Mouse (Mus musculus) activated CD4-positive, CD25-positive, alpha-beta regulatory T cell (primary cell): ENCODE results near the gene Olfr346. TPM values are rescaled to one million over a fixed set of nuclear protein-coding genes. Genes with fewer than 3 reads are reported as not detected.

Experiments used
- polyA plus RNA-seq, 2 experiments: library from polyadenylated mRNA; unstranded; fragments of 100-300 nt; shearing (Covaris generic); gene quantifications; one replicate each; pipeline ENCODE4 v1.2.1; 2017

Gene Olfr346
- under 1 TPM; 0.07 to 0.16 TPM for polyA plus RNA-seq

GRCm38 (mm10) chr2:36685488-36685887 is at the start of gene Olfr346:
Olfr346 (plus strand) TSS chr2:36685788.

GRCm38 (mm10) chr2:36639741-36640140 is 45.8 kb upstream of the Olfr346 start, which contains the start of gene Olfr345:
Olfr345 (plus strand) TSS chr2:36640041.

GRCm38 (mm10) chr2:36731602-36732001 is 46.0 kb downstream of the Olfr346 start, which contains the start of gene Olfr347:
Olfr347 (plus strand) TSS chr2:36731902.

Other genes starting within 250 kb of the Olfr346 start
- not detected for gene Olfr340, start 233.2 kb upstream of the Olfr346 start, polyA plus RNA-seq
- under 1 TPM; 0.07 to 0.12 TPM for gene Olfr341, start 203.3 kb upstream of the Olfr346 start, polyA plus RNA-seq
- gene Olfr342, start 160.8 kb upstream of the Olfr346 start, polyA plus RNA-seq, result not detected
- under 1 TPM in 1 of 2 experiments, not detected in 1; 0.07 TPM for gene Olfr344, start 119.1 kb upstream of the Olfr346 start, polyA plus RNA-seq
- under 1 TPM in 1 of 2 experiments, not detected in 1; 0.21 TPM for gene Olfr345, start 45.7 kb upstream of the Olfr346 start, polyA plus RNA-seq
- not detected for gene Olfr347, start 46.1 kb downstream of the Olfr346 start, polyA plus RNA-seq
- under 1 TPM in 1 of 2 experiments, not detected in 1; 0.11 TPM for gene Olfr348, start 98.5 kb downstream of the Olfr346 start, polyA plus RNA-seq
- not detected for gene Olfr50, start 104.8 kb downstream of the Olfr346 start, polyA plus RNA-seq
- not detected for gene Olfr3, start 131.2 kb downstream of the Olfr346 start, polyA plus RNA-seq
- gene Olfr350, start 160.5 kb downstream of the Olfr346 start, polyA plus RNA-seq, result not detected
- not detected for gene Olfr351, start 176.9 kb downstream of the Olfr346 start, polyA plus RNA-seq
- not detected for gene Olfr352, start 182.7 kb downstream of the Olfr346 start, polyA plus RNA-seq
- gene Olfr353, start 207.1 kb downstream of the Olfr346 start, polyA plus RNA-seq, result not detected
- not detected for gene Olfr354, start 219.9 kb downstream of the Olfr346 start, polyA plus RNA-seq
- not detected for gene Olfr355, start 243.1 kb downstream of the Olfr346 start, polyA plus RNA-seq